Mouse (Mus musculus) neural tube, embryonic 10.5 days (tissue): Measurements from ENCODE around the gene Akr1c13.
"Not testable (repeated sequence)": the region's sequence is repeated elsewhere in the genome, so short reads cannot be mapped to it uniquely, and the experiment has no call there.

Experiments
- DNase-seq: peaks from one replicate; pipeline ENCODE4 v3.0.0-alpha.2; 2017; ENCODE audit warnings: low spot score; ENCODE audit errors: extremely low spot score

Akr1c13 gene

GRCm38 (mm10) chr13:4190904-4191303 is at the start of gene Akr1c13:
TSS of gene Akr1c13 (plus strand) at chr13:4191150.
- no peak for DNase-seq

GRCm38 (mm10) chr13:4144261-4144660 is 46.7 kb upstream of the Akr1c13 start:
- no peak for DNase-seq

GRCm38 (mm10) chr13:4150518-4150917 is 40.4 kb upstream of the Akr1c13 start, which contains the start of gene Akr1c18:
TSS of gene Akr1c18 (minus strand) at chr13:4150654.
- DNase-seq: no peak

GRCm38 (mm10) chr13:4152908-4153307 is 38.0 kb upstream of the Akr1c13 start:
- DNase-seq: no peak

GRCm38 (mm10) chr13:4153593-4153992 is 37.4 kb upstream of the Akr1c13 start:
- DNase-seq: no peak

- no peak for DNase-seq
These were observed 35.7 kb upstream of the Akr1c13 start for GRCm38 (mm10) chr13:4155286-4155685.

GRCm38 (mm10) chr13:4168006-4168405 is 22.9 kb upstream of the Akr1c13 start:
- DNase-seq: no peak

- DNase-seq: no peak
These were observed 18.0 kb upstream of the Akr1c13 start for GRCm38 (mm10) chr13:4172978-4173377.

- not testable (repeated sequence) for DNase-seq
These were observed 9.6 kb upstream of the Akr1c13 start for GRCm38 (mm10) chr13:4181321-4181720.

- DNase-seq: no peak
These were observed 7.8 kb upstream of the Akr1c13 start for GRCm38 (mm10) chr13:4183116-4183515.

GRCm38 (mm10) chr13:4186641-4187411 is 4.1 kb upstream of the Akr1c13 start:
- not testable (repeated sequence) for DNase-seq

GRCm38 (mm10) chr13:4188174-4188573 is 2.8 kb upstream of the Akr1c13 start:
- DNase-seq: no peak

- DNase-seq: no peak
These were observed 1.6 kb downstream of the Akr1c13 start for GRCm38 (mm10) chr13:4192511-4192910.

- DNase-seq: no peak
These were observed 15.4 kb downstream of the Akr1c13 start for GRCm38 (mm10) chr13:4206147-4206903.

- no peak for DNase-seq
These were observed 20.8 kb downstream of the Akr1c13 start for GRCm38 (mm10) chr13:4211560-4212299.

GRCm38 (mm10) chr13:4212309-4212708 is 21.4 kb downstream of the Akr1c13 start:
- DNase-seq: no peak

GRCm38 (mm10) chr13:4215496-4215895 is 24.5 kb downstream of the Akr1c13 start:
- DNase-seq: not testable (repeated sequence)

GRCm38 (mm10) chr13:4228441-4228840 is 37.5 kb downstream of the Akr1c13 start, which contains the start of gene Akr1c19:
TSS of gene Akr1c19 (plus strand) at chr13:4228700.
- no peak for DNase-seq

- DNase-seq: no peak
These were observed 40.1 kb downstream of the Akr1c13 start for GRCm38 (mm10) chr13:4230841-4231623.

- DNase-seq: no peak
These were observed 42.2 kb downstream of the Akr1c13 start for GRCm38 (mm10) chr13:4233135-4233534.
